Mouse (Mus musculus) hindbrain, embryonic 13.5 days (tissue): ENCODE measurements around the gene Nicn1. TPM values are rescaled to one million over a fixed set of nuclear protein-coding genes. Genes with fewer than 3 reads are reported as not detected.
"Not testable (repeated sequence)": the region's sequence is repeated elsewhere in the genome, so short reads cannot be mapped to it uniquely, and the experiment has no call there.

Experiments
- ATAC-seq: fragments of 200-750 bp; cut with Nextera tagmentation; 2 replicates; pipeline ENCODE4 v1.8.0; 2017; ENCODE audit warnings: moderate TSS enrichment; ENCODE audit not compliant: low FRiP score
- H3K27ac ChIP-seq: fragments of 300-500 bp; sonication (generic); 2 replicates; pipeline ENCODE4 v1.5.1; 2015; ENCODE audit warnings: inconsistent platforms, mild to moderate bottlenecking, moderate library complexity
- H3K27me3 ChIP-seq: fragments of 300-500 bp; sonication (generic); 2 replicates; pipeline ENCODE4 v1.6.1; 2015; ENCODE audit warnings: mild to moderate bottlenecking, inconsistent platforms
- H3K36me3 ChIP-seq: fragments of 300-500 bp; sonication (generic); 2 replicates; pipeline ENCODE4 v1.6.1; 2015; ENCODE audit warnings: mild to moderate bottlenecking, inconsistent platforms
- H3K4me1 ChIP-seq: fragments of 300-500 bp; sonication (generic); replicated peaks from 2 replicates; pipeline ENCODE4 v1.6.1; 2015; ENCODE audit warnings: inconsistent platforms
- H3K4me2 ChIP-seq: fragments of 300-500 bp; sonication (generic); 2 replicates; pipeline ENCODE4 v1.6.1; 2015; ENCODE audit warnings: inconsistent platforms, mild to moderate bottlenecking, moderate library complexity
- H3K4me3 ChIP-seq: fragments of 300-500 bp; sonication (generic); 2 replicates; pipeline ENCODE4 v1.5.1; 2015; ENCODE audit warnings: mild to moderate bottlenecking, inconsistent platforms
- H3K9ac ChIP-seq: fragments of 300-500 bp; sonication (generic); 2 replicates; pipeline ENCODE4 v1.6.1; 2015; ENCODE audit warnings: mild to moderate bottlenecking, inconsistent platforms
- H3K9me3 ChIP-seq: fragments of 300-500 bp; sonication (generic); 2 replicates; pipeline ENCODE4 v1.6.1; 2016; ENCODE audit warnings: inconsistent platforms
- WGBS: fragments of 180-500 bp; shearing (Covaris S2); methylation state at CpG from one replicate; pipeline ENCODE4 v1.1.7; 2015; 5-methylcytosine and 5-hydroxymethylcytosine counted together
- polyA plus RNA-seq: library from polyadenylated mRNA; unstranded; fragments of >200 nt; fragmentation: Nextera tagmentation; extraction: Ambion mirVana; gene quantifications from 2 replicates; pipeline ENCODE4 v1.2.1, GENCODE M21; 2015

Gene Nicn1
- polyA plus RNA-seq, 1 experiment from 2014 or later: 135 TPM

- peaks cover 23% of the 10 kb centered on the region for H3K4me1 ChIP-seq
- no peak for ATAC-seq
- 71% methylated on average over 9 of the region's 10 CpGs for WGBS
Measured at GRCm38 (mm10) chr9:108266261-108266935, 23.8 kb upstream of the Nicn1 start.

GRCm38 (mm10) chr9:108267691-108268090 lies 22.5 kb upstream of the Nicn1 start:
- Histone ChIP-seq H3K9me3 (no peaks in the 10 kb centered on the region), H3K4me2 (no peak overlapping the region), H3K4me1 (peaks cover 10% of the 10 kb centered on the region), H3K4me3 (no peak overlapping the region), H3K27ac (no peak overlapping the region), H3K36me3 (no peaks in the 10 kb centered on the region), H3K27me3 (no peaks in the 10 kb centered on the region), H3K9ac (no peak overlapping the region)
- ATAC-seq: no peak
- 87% methylated on average over 7 of the region's 7 CpGs for WGBS

More at GRCm38 (mm10) chr9:108266261-108266935, 23.8 kb upstream of the Nicn1 start:
- Histone ChIP-seq H3K27me3 (no peaks in the 10 kb centered on the region), H3K27ac (no peak overlapping the region), H3K36me3 (no peaks in the 10 kb centered on the region), H3K9me3 (no peaks in the 10 kb centered on the region), H3K4me3 (no peak overlapping the region), H3K9ac (no peak overlapping the region), H3K4me2 (no peak overlapping the region)

- H3K4me3 ChIP-seq, H3K9me3 ChIP-seq, H3K4me1 ChIP-seq, H3K36me3 ChIP-seq, ATAC-seq, H3K4me2 ChIP-seq, H3K9ac ChIP-seq, H3K27me3 ChIP-seq, H3K27ac ChIP-seq: not testable (repeated sequence)
- WGBS: 82% methylated on average over 6 of the region's 7 CpGs
Measured at GRCm38 (mm10) chr9:108268701-108269100, 21.5 kb upstream of the Nicn1 start.

- Histone ChIP-seq H3K27me3 (no peaks in the 10 kb centered on the region), H3K9ac (no peak overlapping the region), H3K27ac (no peak overlapping the region), H3K4me1 (no peaks in the 10 kb centered on the region), H3K4me2 (no peak overlapping the region), H3K4me3 (no peak overlapping the region), H3K9me3 (no peaks in the 10 kb centered on the region), H3K36me3 (no peaks in the 10 kb centered on the region)
- ATAC-seq: no peak
- 41% methylated on average over 2 of the region's 2 CpGs for WGBS
Measured at GRCm38 (mm10) chr9:108271941-108272340, 18.3 kb upstream of the Nicn1 start.

GRCm38 (mm10) chr9:108272691-108273090 lies 17.5 kb upstream of the Nicn1 start:
- H3K27ac ChIP-seq: no peak overlapping the region
- no peaks in the 10 kb centered on the region for H3K27me3 ChIP-seq
- no peak overlapping the region for H3K4me3 ChIP-seq
- H3K9me3 ChIP-seq: no peaks in the 10 kb centered on the region
- no peaks in the 10 kb centered on the region for H3K4me1 ChIP-seq
- H3K9ac ChIP-seq: no peak overlapping the region
- no peak overlapping the region for H3K4me2 ChIP-seq
- WGBS: 71% methylated on average over 5 of the region's 5 CpGs
- H3K36me3 ChIP-seq: no peaks in the 10 kb centered on the region
- no peak for ATAC-seq

GRCm38 (mm10) chr9:108273485-108273884 lies 16.7 kb upstream of the Nicn1 start:
- Histone ChIP-seq H3K36me3 (no peaks in the 10 kb centered on the region), H3K4me3 (no peak overlapping the region), H3K4me1 (no peaks in the 10 kb centered on the region), H3K4me2 (no peak overlapping the region), H3K27ac (no peak overlapping the region), H3K27me3 (no peaks in the 10 kb centered on the region), H3K9ac (no peak overlapping the region), H3K9me3 (no peaks in the 10 kb centered on the region)
- ATAC-seq: no peak
- WGBS: 82% methylated on average over 4 of the region's 4 CpGs

- Histone ChIP-seq H3K9ac (no peak overlapping the region), H3K36me3 (no peaks in the 10 kb centered on the region), H3K27ac (no peak overlapping the region), H3K9me3 (no peaks in the 10 kb centered on the region), H3K4me1 (no peaks in the 10 kb centered on the region), H3K27me3 (no peaks in the 10 kb centered on the region), H3K4me2 (no peak overlapping the region), H3K4me3 (no peak overlapping the region)
- whole genome bisulfite sequencing: 89% methylated on average over 5 of the region's 5 CpGs
- ATAC-seq: no peak
Measured at GRCm38 (mm10) chr9:108274476-108275330, 15.5 kb upstream of the Nicn1 start.

- no peak overlapping the region for H3K4me3 ChIP-seq
- no peaks in the 10 kb centered on the region for H3K9me3 ChIP-seq
- H3K4me2 ChIP-seq: no peak overlapping the region
- no peaks in the 10 kb centered on the region for H3K4me1 ChIP-seq
- no peak for ATAC-seq
- no peak overlapping the region for H3K9ac ChIP-seq
- 68% methylated on average over 6 of the region's 6 CpGs for WGBS
- no peak overlapping the region for H3K27ac ChIP-seq
- H3K27me3 ChIP-seq: no peaks in the 10 kb centered on the region
- H3K36me3 ChIP-seq: no peaks in the 10 kb centered on the region
Measured at GRCm38 (mm10) chr9:108275331-108275659, 14.9 kb upstream of the Nicn1 start.

GRCm38 (mm10) chr9:108278697-108279450 lies 11.4 kb upstream of the Nicn1 start:
- Histone ChIP-seq H3K4me3 (no peak overlapping the region), H3K36me3 (no peaks in the 10 kb centered on the region), H3K27me3 (no peaks in the 10 kb centered on the region), H3K4me1 (no peaks in the 10 kb centered on the region), H3K9ac (no peak overlapping the region), H3K4me2 (no peak overlapping the region), H3K27ac (no peak overlapping the region), H3K9me3 (no peaks in the 10 kb centered on the region)
- 66% methylated on average over 10 of the region's 10 CpGs for WGBS
- no peak for ATAC-seq

- Histone ChIP-seq H3K9ac (no peak overlapping the region), H3K4me2 (no peak overlapping the region), H3K36me3 (no peaks in the 10 kb centered on the region), H3K4me3 (no peak overlapping the region), H3K27me3 (no peaks in the 10 kb centered on the region), H3K4me1 (no peaks in the 10 kb centered on the region), H3K9me3 (no peaks in the 10 kb centered on the region), H3K27ac (no peak overlapping the region)
- WGBS: 48% methylated on average over 8 of the region's 8 CpGs
- no peak for ATAC-seq
Measured at GRCm38 (mm10) chr9:108280071-108280828, 10.0 kb upstream of the Nicn1 start.

GRCm38 (mm10) chr9:108284410-108284809 lies 5.8 kb upstream of the Nicn1 start:
- no peak overlapping the region for H3K4me3 ChIP-seq
- no peak overlapping the region for H3K9ac ChIP-seq
- no peaks in the 10 kb centered on the region for H3K9me3 ChIP-seq
- H3K27ac ChIP-seq: no peak overlapping the region
- H3K4me2 ChIP-seq: no peak overlapping the region
- no peaks in the 10 kb centered on the region for H3K36me3 ChIP-seq
- peak; percentile 73 for ATAC-seq
- WGBS: 14% methylated on average over 6 of the region's 6 CpGs
- no peaks in the 10 kb centered on the region for H3K27me3 ChIP-seq
- no peaks in the 10 kb centered on the region for H3K4me1 ChIP-seq
